Mouse (Mus musculus) heart, embryonic 16.5 days (tissue): Measurements from ENCODE around the gene Gabrd. TPM values are rescaled to one million over a fixed set of nuclear protein-coding genes. Genes with fewer than 3 reads are reported as not detected.

ENCODE experiments used
- ATAC-seq: fragments of 200-750 bp; cut with Nextera tagmentation; replicated peaks from 2 replicates; pipeline ENCODE4 v1.8.0; 2017; ENCODE audit warnings: moderate number of reproducible peaks; ENCODE audit not compliant: insufficient read depth, low FRiP score; ENCODE audit errors: extremely low read depth
- H3K27ac ChIP-seq: fragments of 300-500 bp; sonication (generic); 2 replicates; pipeline ENCODE4 v1.5.1; 2014; ENCODE audit warnings: mild to moderate bottlenecking, low read length, control low read depth, moderate library complexity
- H3K27me3 ChIP-seq: fragments of 300-500 bp; sonication (generic); 2 replicates; pipeline ENCODE4 v1.6.1; 2014; ENCODE audit warnings: low read length, mixed read lengths; ENCODE audit not compliant: control insufficient read depth, insufficient read depth
- H3K36me3 ChIP-seq: fragments of 300-500 bp; sonication (generic); 2 replicates; pipeline ENCODE4 v1.6.1; 2014; ENCODE audit not compliant: control insufficient read depth, insufficient read depth
- H3K4me1 ChIP-seq: fragments of 300-500 bp; sonication (generic); 2 replicates; pipeline ENCODE4 v1.6.1; 2014; ENCODE audit warnings: low read length, mixed read lengths; ENCODE audit not compliant: control insufficient read depth, insufficient read depth
- H3K4me2 ChIP-seq: fragments of 300-500 bp; sonication (generic); 2 replicates; pipeline ENCODE4 v1.6.1; 2014; ENCODE audit warnings: low read depth, mild to moderate bottlenecking, control low read depth, low read length
- H3K4me3 ChIP-seq: fragments of 300-500 bp; sonication (generic); 2 replicates; pipeline ENCODE4 v1.5.1; 2014; ENCODE audit warnings: mild to moderate bottlenecking, control low read depth, low read length
- H3K9ac ChIP-seq: fragments of 300-500 bp; sonication (generic); 2 replicates; pipeline ENCODE4 v1.6.1; 2014; ENCODE audit warnings: low read length, control low read depth
- H3K9me3 ChIP-seq: fragments of 300-500 bp; sonication (generic); replicated peaks from 2 replicates; pipeline ENCODE4 v1.6.1; 2016; ENCODE audit warnings: low read length; ENCODE audit not compliant: control insufficient read depth
- WGBS: fragments of 180-500 bp; shearing (Covaris S2); extraction: QIAGEN DNeasy Blood & Tissue Kit; methylation state at CpG from one replicate; pipeline ENCODE4 v1.1.7; 2014; 5-methylcytosine and 5-hydroxymethylcytosine counted together
- polyA plus RNA-seq: library from polyadenylated mRNA; unstranded; fragments of >200 nt; fragmentation: Nextera tagmentation; extraction: Ambion mirVana; gene quantifications from 2 replicates; pipeline ENCODE4 v1.2.1, GENCODE M21; 2015

Gene Gabrd
- polyA plus RNA-seq, 1 experiment from 2014 or later = 0.12 TPM

- peaks cover 33% of the 10 kb centered on the region for H3K27me3 ChIP-seq
Observed at GRCm38 (mm10) chr4:155396751-155397150, 1.2 kb downstream of the Gabrd start.

GRCm38 (mm10) chr4:155395471-155395870 is 2.4 kb downstream of the Gabrd start:
- H3K36me3 ChIP-seq = no peaks in the 10 kb centered on the region
- H3K4me1 ChIP-seq = no peaks in the 10 kb centered on the region; the same call in 1 of the 2 replicates
- H3K9ac ChIP-seq = no peak overlapping the region
- ATAC-seq = no peak
- no peak overlapping the region for H3K4me3 ChIP-seq
- H3K9me3 ChIP-seq = no peaks in the 10 kb centered on the region
- no peak overlapping the region for H3K4me2 ChIP-seq
- H3K27ac ChIP-seq = no peak overlapping the region
- 91% methylated on average over 5 of the region's 5 CpGs for WGBS
- peaks cover 35% of the 10 kb centered on the region for H3K27me3 ChIP-seq

More at GRCm38 (mm10) chr4:155396751-155397150, 1.2 kb downstream of the Gabrd start:
- H3K27ac ChIP-seq = no peak overlapping the region
- no peak overlapping the region for H3K4me3 ChIP-seq
- no peaks in the 10 kb centered on the region for H3K36me3 ChIP-seq
- no peaks in the 10 kb centered on the region for H3K9me3 ChIP-seq
- H3K9ac ChIP-seq = no peak overlapping the region
- H3K4me2 ChIP-seq = no peak overlapping the region
- no peak for ATAC-seq
- H3K4me1 ChIP-seq = no peaks in the 10 kb centered on the region; the same call in 1 of the 2 replicates
- 75% methylated on average over 4 of the region's 4 CpGs for WGBS

GRCm38 (mm10) chr4:155387166-155387565 is 10.7 kb downstream of the Gabrd start:
- Histone ChIP-seq H3K9me3 (no peaks in the 10 kb centered on the region), H3K27me3 (0 out of 2 replicates have a peak, but pooled peaks cover 3% of the 10 kb centered on the region), H3K27ac (no peak overlapping the region), H3K36me3 (no peaks in the 10 kb centered on the region), H3K4me2 (no peak overlapping the region), H3K9ac (no peak overlapping the region), H3K4me1 (no peaks in the 10 kb centered on the region), H3K4me3 (no peak overlapping the region)
- 76% methylated on average over 8 of the region's 8 CpGs for WGBS
- ATAC-seq = no peak

- H3K36me3 ChIP-seq = no peaks in the 10 kb centered on the region
- WGBS = 58% methylated on average over 4 of the region's 4 CpGs
Observed at GRCm38 (mm10) chr4:155383326-155383725, 14.6 kb downstream of the Gabrd start.

GRCm38 (mm10) chr4:155382752-155383151 is 15.2 kb downstream of the Gabrd start:
- 35% methylated on average over 9 of the region's 9 CpGs for WGBS

More at GRCm38 (mm10) chr4:155383326-155383725, 14.6 kb downstream of the Gabrd start:
- Histone ChIP-seq H3K4me2 (no peak overlapping the region), H3K4me1 (no peaks in the 10 kb centered on the region), H3K27me3 (peaks cover 7% of the 10 kb centered on the region), H3K27ac (no peak overlapping the region), H3K9me3 (no peaks in the 10 kb centered on the region), H3K4me3 (no peak overlapping the region), H3K9ac (no peak overlapping the region)
- no peak for ATAC-seq

GRCm38 (mm10) chr4:155381974-155382373 is 15.9 kb downstream of the Gabrd start:
- no peaks in the 10 kb centered on the region for H3K36me3 ChIP-seq
- H3K4me1 ChIP-seq = no peaks in the 10 kb centered on the region
- 60% methylated on average over 7 of the region's 7 CpGs for WGBS
- H3K27ac ChIP-seq = no peak overlapping the region
- ATAC-seq = no peak
- H3K27me3 ChIP-seq = peaks cover 11% of the 10 kb centered on the region
- no peaks in the 10 kb centered on the region for H3K9me3 ChIP-seq
- no peak overlapping the region for H3K4me3 ChIP-seq
- no peak overlapping the region for H3K9ac ChIP-seq
- H3K4me2 ChIP-seq = no peak overlapping the region

More at GRCm38 (mm10) chr4:155382752-155383151, 15.2 kb downstream of the Gabrd start:
- Histone ChIP-seq H3K27me3 (peaks cover 11% of the 10 kb centered on the region), H3K36me3 (no peaks in the 10 kb centered on the region), H3K9ac (no peak overlapping the region), H3K9me3 (no peaks in the 10 kb centered on the region), H3K4me3 (no peak overlapping the region), H3K4me1 (no peaks in the 10 kb centered on the region), H3K27ac (no peak overlapping the region), H3K4me2 (no peak overlapping the region)
- no peak for ATAC-seq

GRCm38 (mm10) chr4:155371797-155372735 is 25.8 kb downstream of the Gabrd start:
- Histone ChIP-seq H3K36me3 (no peaks in the 10 kb centered on the region), H3K4me1 (no peaks in the 10 kb centered on the region), H3K27me3 (peaks cover 3% of the 10 kb centered on the region), H3K4me3 (no peak overlapping the region), H3K9me3 (no peaks in the 10 kb centered on the region), H3K9ac (no peak overlapping the region), H3K27ac (no peak overlapping the region), H3K4me2 (no peak overlapping the region)
- 67% methylated on average over 5 of the region's 5 CpGs for WGBS
- ATAC-seq = no peak

GRCm38 (mm10) chr4:155370737-155371715 is 26.9 kb downstream of the Gabrd start:
- Histone ChIP-seq H3K4me3 (no peak overlapping the region), H3K4me2 (no peak overlapping the region), H3K9ac (no peak overlapping the region), H3K27ac (no peak overlapping the region), H3K36me3 (no peaks in the 10 kb centered on the region), H3K27me3 (peaks cover 6% of the 10 kb centered on the region), H3K4me1 (no peaks in the 10 kb centered on the region), H3K9me3 (no peaks in the 10 kb centered on the region)
- WGBS = 77% methylated on average over 15 of the region's 15 CpGs
- no peak for ATAC-seq
